Mouse (Mus musculus) limb, embryonic 12.5 days (tissue): ENCODE results near the gene Sox2. TPM values are rescaled to one million over a fixed set of nuclear protein-coding genes. Genes with fewer than 3 reads are reported as not detected.

Source experiments
- ATAC-seq: fragments of 200-750 bp; cut with Nextera tagmentation; 2 replicates; pipeline ENCODE4 v1.8.0; 2017; ENCODE audit warnings: low read depth, moderate TSS enrichment; ENCODE audit not compliant: insufficient number of reproducible peaks, insufficient read depth, low FRiP score, low TSS enrichment
- H3K27ac ChIP-seq: fragments of 300-500 bp; sonication (generic); 2 replicates; pipeline ENCODE4 v1.5.1; 2016; ENCODE audit warnings: mild to moderate bottlenecking, moderate library complexity
- H3K27me3 ChIP-seq: fragments of 300-500 bp; sonication (generic); 2 replicates; pipeline ENCODE4 v1.6.1; 2016; ENCODE audit warnings: mild to moderate bottlenecking, moderate library complexity
- H3K36me3 ChIP-seq: fragments of 300-500 bp; sonication (generic); 2 replicates; pipeline ENCODE4 v1.6.1; 2016; ENCODE audit warnings: mild to moderate bottlenecking, moderate library complexity
- H3K4me1 ChIP-seq: fragments of 300-500 bp; sonication (generic); replicated peaks from 2 replicates; pipeline ENCODE4 v1.6.1; 2016
- H3K4me2 ChIP-seq: fragments of 300-500 bp; sonication (generic); 2 replicates; pipeline ENCODE4 v1.6.1; 2016; ENCODE audit warnings: mild to moderate bottlenecking, moderate library complexity
- H3K4me3 ChIP-seq: fragments of 300-500 bp; sonication (generic); replicated peaks from 2 replicates; pipeline ENCODE4 v1.5.1; 2016; ENCODE audit warnings: mild to moderate bottlenecking
- H3K9ac ChIP-seq: fragments of 300-500 bp; sonication (generic); replicated peaks from 2 replicates; pipeline ENCODE4 v1.6.1; 2016; ENCODE audit warnings: mild to moderate bottlenecking, moderate library complexity
- H3K9me3 ChIP-seq: fragments of 300-500 bp; sonication (generic); 2 replicates; pipeline ENCODE4 v1.6.1; 2016; ENCODE audit warnings: mild to moderate bottlenecking, moderate library complexity
- WGBS: fragments of 180-500 bp; shearing (Covaris S2); methylation state at CpG from one replicate; pipeline ENCODE4 v1.1.7; 2016; 5-methylcytosine and 5-hydroxymethylcytosine counted together
- polyA plus RNA-seq: library from polyadenylated mRNA; unstranded; fragments of >200 nt; fragmentation: Nextera tagmentation; extraction: Ambion mirVana; gene quantifications from 2 replicates; pipeline ENCODE4 v1.2.1, GENCODE M21; 2016

The Sox2 gene
- polyA plus RNA-seq, 1 experiment from 2014 or later: 0.90 TPM

- H3K4me1 ChIP-seq: peaks cover 6% of the 10 kb centered on the region
- H3K27ac ChIP-seq: no peak overlapping the region
- no peaks in the 10 kb centered on the region for H3K9me3 ChIP-seq
- H3K27me3 ChIP-seq: peaks cover 87% of the 10 kb centered on the region
- H3K4me2 ChIP-seq: no peak overlapping the region
- H3K4me3 ChIP-seq: no peak overlapping the region
- no peak for ATAC-seq
- H3K9ac ChIP-seq: no peak overlapping the region
- no peaks in the 10 kb centered on the region for H3K36me3 ChIP-seq
- 47% methylated on average over 5 of the region's 5 CpGs for WGBS
Measured at GRCm38 (mm10) chr3:34637481-34637880, 12.7 kb upstream of the Sox2 start.

DNA sequence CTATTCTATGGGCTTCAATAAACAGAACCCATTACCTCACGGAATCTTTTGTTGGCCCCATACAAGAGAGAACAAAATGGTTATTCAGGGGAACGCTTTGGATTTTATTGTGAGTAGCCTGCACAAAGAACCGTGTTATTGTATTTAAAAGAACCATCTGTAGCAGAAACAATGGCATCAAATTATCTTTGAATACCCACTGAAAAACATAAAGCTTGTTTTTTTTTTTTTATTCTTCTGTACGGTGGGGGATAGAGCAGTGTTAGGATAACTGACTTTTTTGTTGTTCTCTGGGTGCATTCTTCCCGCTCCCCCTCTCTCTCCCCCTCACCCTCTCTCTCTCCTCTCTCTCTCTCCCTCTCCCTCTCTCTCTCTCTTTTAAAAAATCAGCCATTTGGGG lies 12.3 kb upstream of the Sox2 start:
- no peak for ATAC-seq
- H3K4me1 ChIP-seq: peaks cover 9% of the 10 kb centered on the region

DNA sequence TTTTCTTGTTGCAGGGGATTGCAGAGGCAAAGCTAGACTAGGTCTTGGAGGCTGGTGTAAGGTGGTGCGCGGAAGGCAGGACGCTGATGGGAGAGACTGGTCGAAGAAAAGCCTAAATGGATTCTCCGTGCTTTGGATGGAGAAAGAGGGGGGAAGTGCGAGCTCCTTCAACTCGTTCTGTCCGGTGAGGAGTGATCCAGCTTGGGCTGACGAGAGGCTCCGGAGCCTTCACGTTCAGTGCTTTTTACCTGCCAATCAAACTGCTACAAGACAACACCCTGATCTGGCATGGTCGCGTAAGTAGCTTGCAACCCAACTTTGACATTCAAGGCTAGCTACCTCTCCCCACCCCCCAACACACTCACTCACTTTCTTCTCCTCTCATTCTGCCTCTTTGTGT lies 11.9 kb upstream of the Sox2 start:
- H3K4me2 ChIP-seq: no peak overlapping the region

More for the DNA sequence above, 12.3 kb upstream of the Sox2 start:
- WGBS: 38% methylated on average over 5 of the region's 5 CpGs
- no peak overlapping the region for H3K9ac ChIP-seq
- H3K4me2 ChIP-seq: no peak overlapping the region
- H3K4me3 ChIP-seq: no peak overlapping the region
- no peaks in the 10 kb centered on the region for H3K9me3 ChIP-seq
- H3K27ac ChIP-seq: no peak overlapping the region
- peaks cover 88% of the 10 kb centered on the region for H3K27me3 ChIP-seq
- H3K36me3 ChIP-seq: no peaks in the 10 kb centered on the region

GRCm38 (mm10) chr3:34639031-34639872 lies 11.0 kb upstream of the Sox2 start:
- ATAC-seq: no peak
- Histone ChIP-seq H3K4me2 (0 out of 2 replicates have a peak overlapping the region, but pooled peaks have one; percentile 15), H3K27ac (no peak overlapping the region), H3K9ac (no peak overlapping the region), H3K4me3 (no peak overlapping the region), H3K36me3 (no peaks in the 10 kb centered on the region), H3K9me3 (no peaks in the 10 kb centered on the region), H3K4me1 (peaks cover 9% of the 10 kb centered on the region), H3K27me3 (peaks cover 98% of the 10 kb centered on the region)
- 4% methylated on average over 24 of the region's 24 CpGs for WGBS

More for the DNA sequence above, 11.9 kb upstream of the Sox2 start:
- Histone ChIP-seq H3K27me3 (peaks cover 92% of the 10 kb centered on the region), H3K9me3 (no peaks in the 10 kb centered on the region), H3K4me3 (no peak overlapping the region), H3K4me1 (peaks cover 9% of the 10 kb centered on the region), H3K27ac (no peak overlapping the region), H3K9ac (no peak overlapping the region), H3K36me3 (no peaks in the 10 kb centered on the region)
- WGBS: 5% methylated on average over 13 of the region's 13 CpGs
- ATAC-seq: no peak

GRCm38 (mm10) chr3:34639873-34640270 lies 10.3 kb upstream of the Sox2 start:
- under 1% methylated on average over 10 of the region's 10 CpGs for whole genome bisulfite sequencing
- H3K36me3 ChIP-seq: no peaks in the 10 kb centered on the region
- no peak overlapping the region for H3K27ac ChIP-seq
- H3K4me2 ChIP-seq: 0 out of 2 replicates have a peak overlapping the region, but pooled peaks have one; percentile 15
- H3K4me1 ChIP-seq: peaks cover 9% of the 10 kb centered on the region
- H3K9me3 ChIP-seq: no peaks in the 10 kb centered on the region
- ATAC-seq: no peak
- no peak overlapping the region for H3K9ac ChIP-seq
- H3K4me3 ChIP-seq: no peak overlapping the region
- H3K27me3 ChIP-seq: peaks cover 96% of the 10 kb centered on the region

DNA sequence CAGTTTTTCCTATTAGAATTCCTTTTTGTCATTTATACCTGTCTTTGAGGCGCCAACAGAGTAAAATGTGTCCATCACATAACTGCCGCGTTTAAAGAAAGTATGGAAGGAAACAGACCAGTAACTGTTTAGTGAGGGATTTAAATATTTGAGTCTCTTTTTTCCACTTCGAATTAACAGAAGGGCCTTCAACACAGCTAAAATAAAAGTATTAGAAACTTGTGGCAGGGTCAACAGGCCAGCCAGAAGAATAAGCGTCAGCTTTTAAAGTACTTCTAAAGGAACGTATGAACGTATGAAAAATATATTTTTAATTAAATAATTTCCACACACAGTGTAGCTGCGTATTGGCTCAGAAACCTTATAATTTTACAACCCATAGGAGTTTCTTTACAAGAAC lies 9.9 kb upstream of the Sox2 start:
- H3K4me1 ChIP-seq: peaks cover 9% of the 10 kb centered on the region
- no peaks in the 10 kb centered on the region for H3K9me3 ChIP-seq
- no peak for ATAC-seq
- H3K27me3 ChIP-seq: peaks cover 96% of the 10 kb centered on the region
- WGBS: 6% methylated on average over 8 of the region's 8 CpGs
- no peak overlapping the region for H3K27ac ChIP-seq
- no peak overlapping the region; the same call in 1 of the 2 replicates for H3K4me2 ChIP-seq
- no peak overlapping the region for H3K9ac ChIP-seq
- no peaks in the 10 kb centered on the region for H3K36me3 ChIP-seq
- H3K4me3 ChIP-seq: no peak overlapping the region

DNA sequence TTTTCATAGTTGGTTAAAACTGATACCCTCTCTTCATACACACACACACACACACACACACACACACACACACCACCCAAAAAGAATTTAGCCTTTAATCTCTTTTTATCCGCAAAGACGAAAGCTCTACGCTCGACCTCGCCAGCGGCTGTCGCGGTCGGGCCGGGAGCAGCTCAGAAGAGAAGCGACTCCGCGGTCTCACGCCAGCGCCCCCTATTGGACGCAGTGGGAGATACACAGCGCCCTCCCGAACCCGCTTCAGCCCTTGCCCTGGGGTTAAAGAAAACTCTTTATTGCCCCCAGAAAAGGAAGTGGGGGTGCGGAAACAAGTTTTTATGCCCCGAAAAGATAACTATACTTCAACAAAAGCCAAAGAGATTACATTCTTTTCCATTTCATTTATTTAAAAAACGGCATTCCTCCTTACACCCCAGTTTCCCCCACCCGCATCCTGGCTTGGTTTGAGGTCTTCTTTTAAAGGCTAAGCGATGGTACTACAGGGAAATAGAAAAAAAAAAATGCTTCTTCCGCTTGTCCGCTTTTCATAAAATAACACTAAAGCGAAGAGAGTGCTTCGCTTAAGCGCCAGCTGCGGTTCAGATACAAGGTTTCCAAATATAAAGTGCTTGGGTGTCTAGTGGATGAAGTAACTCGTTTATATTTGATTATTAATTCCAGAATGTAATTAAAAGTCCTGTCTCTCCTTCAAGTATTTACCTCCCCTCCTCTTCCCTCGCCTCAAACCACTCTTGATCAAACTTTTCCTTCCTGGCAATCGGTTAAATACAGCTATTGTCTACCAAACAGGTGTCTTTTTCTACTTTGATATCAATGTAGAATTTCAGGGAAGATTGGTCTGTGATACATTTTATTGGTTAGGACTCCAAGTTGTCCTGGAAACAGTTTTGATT lies 9.3 kb upstream of the Sox2 start:
- Histone ChIP-seq H3K9ac (no peak overlapping the region), H3K4me2 (no peak overlapping the region; the same call in 1 of the 2 replicates), H3K27me3 (peaks cover 95% of the 10 kb centered on the region), H3K27ac (no peak overlapping the region), H3K36me3 (no peaks in the 10 kb centered on the region), H3K9me3 (no peaks in the 10 kb centered on the region), H3K4me1 (peaks cover 9% of the 10 kb centered on the region), H3K4me3 (no peak overlapping the region)
- 4% methylated on average over 33 of the region's 33 CpGs for WGBS
- ATAC-seq: 0 out of 2 replicates have a peak, but pooled peaks have one; percentile 47

DNA sequence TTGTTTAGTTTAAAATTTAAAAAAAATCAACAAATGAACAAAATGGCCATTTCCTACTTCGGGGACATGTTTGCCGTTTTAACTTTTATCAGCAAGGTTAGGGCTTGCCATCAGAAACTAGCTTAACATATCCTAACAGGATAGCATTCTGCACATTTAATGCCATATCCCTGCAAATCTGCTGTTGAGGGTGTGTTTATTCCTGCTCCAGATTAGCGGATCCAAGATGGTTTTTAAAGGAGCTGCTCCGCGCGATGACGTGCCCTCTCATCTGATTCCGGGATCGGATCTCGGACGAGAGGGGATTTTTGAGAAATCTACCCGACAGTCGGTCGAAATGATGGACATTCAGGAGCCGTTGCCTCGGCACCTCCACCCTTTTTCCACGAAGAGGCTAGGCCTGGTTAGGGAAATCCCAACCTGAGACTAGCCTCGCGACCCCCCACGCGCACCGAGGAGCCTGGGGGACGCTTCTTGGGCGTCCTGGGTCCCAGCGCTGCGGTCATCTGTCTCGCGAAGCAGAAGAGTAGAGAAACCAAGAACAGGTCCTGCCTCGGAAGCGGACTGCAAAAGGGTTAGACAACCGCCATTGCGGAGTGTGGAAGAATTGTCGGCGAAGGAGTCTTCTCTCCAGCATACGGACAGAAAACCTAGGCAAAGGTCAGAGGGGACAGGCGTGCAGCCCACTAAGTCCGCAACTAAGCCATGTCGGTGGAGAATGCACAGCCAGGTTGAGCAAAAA lies 8.3 kb upstream of the Sox2 start:
- peaks cover 9% of the 10 kb centered on the region for H3K4me1 ChIP-seq
- H3K9ac ChIP-seq: no peak overlapping the region
- peak overlapping the region; percentile 17; the same call in 1 of the 2 replicates for H3K4me3 ChIP-seq
- peak overlapping the region; percentile 39 for H3K4me2 ChIP-seq
- no peak overlapping the region for H3K27ac ChIP-seq
- no peak for ATAC-seq
- no peaks in the 10 kb centered on the region for H3K36me3 ChIP-seq
- 1% methylated on average over 38 of the region's 38 CpGs for WGBS
- peaks cover 95% of the 10 kb centered on the region for H3K27me3 ChIP-seq
- no peaks in the 10 kb centered on the region for H3K9me3 ChIP-seq

GRCm38 (mm10) chr3:34642498-34642941 lies 7.7 kb upstream of the Sox2 start:
- H3K9ac ChIP-seq: no peak overlapping the region
- no peak for ATAC-seq
- H3K27me3 ChIP-seq: peaks cover 95% of the 10 kb centered on the region
- H3K4me1 ChIP-seq: peaks cover 9% of the 10 kb centered on the region
- H3K4me2 ChIP-seq: peak overlapping the region; percentile 39
- under 1% methylated on average over 20 of the region's 20 CpGs for WGBS
- H3K36me3 ChIP-seq: no peaks in the 10 kb centered on the region
- peak overlapping the region; percentile 17; the same call in 1 of the 2 replicates for H3K4me3 ChIP-seq
- no peaks in the 10 kb centered on the region for H3K9me3 ChIP-seq
- no peak overlapping the region for H3K27ac ChIP-seq

DNA sequence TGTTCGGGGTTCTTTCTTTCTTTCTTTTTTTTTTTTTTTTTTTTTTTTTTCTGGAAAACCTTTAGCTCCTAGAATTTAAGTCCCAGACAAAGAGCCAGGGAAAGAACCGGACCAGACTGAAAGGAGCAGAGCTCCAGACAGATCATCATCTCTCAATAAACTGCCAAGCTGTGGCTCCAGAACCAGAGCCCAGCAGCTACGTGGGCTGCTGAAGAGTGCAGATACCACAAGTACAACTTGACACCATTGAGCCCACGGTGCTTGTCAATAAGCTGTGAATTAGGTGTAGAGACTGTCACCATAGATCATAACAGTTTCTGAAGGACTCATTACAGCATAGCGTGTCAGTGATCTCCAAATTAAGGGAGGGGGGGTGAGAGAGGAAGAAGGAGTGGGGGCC lies 7.1 kb upstream of the Sox2 start:
- H3K9ac ChIP-seq: no peak overlapping the region
- no peak for ATAC-seq
- H3K27me3 ChIP-seq: peaks cover 93% of the 10 kb centered on the region
- 4% methylated on average over 5 of the region's 5 CpGs for WGBS
- no peak overlapping the region for H3K4me3 ChIP-seq
- H3K4me1 ChIP-seq: peaks cover 9% of the 10 kb centered on the region
- no peak overlapping the region for H3K4me2 ChIP-seq
- no peaks in the 10 kb centered on the region for H3K36me3 ChIP-seq
- no peaks in the 10 kb centered on the region for H3K9me3 ChIP-seq
- H3K27ac ChIP-seq: no peak overlapping the region
